Mouse (Mus musculus) embryo, embryonic 9.5 days (tissue): ENCODE measurements at regions not wholly inside any gene's neighbourhood (a gene's known extent, or its start where the extent isn't known, plus 50 kb on each side); places are given as distances from the start of the nearest gene placed in this dataset.

Experiments used
- DNase-seq: peaks from one replicate; pipeline ENCODE4 v3.0.0-alpha.2; 2017; ENCODE audit errors: extremely low spot score

- no peak for DNase-seq
Measured at GRCm38 (mm10) chr13:46222031-46222430, 51.5 kb upstream of the Stmnd1 start.

DNA sequence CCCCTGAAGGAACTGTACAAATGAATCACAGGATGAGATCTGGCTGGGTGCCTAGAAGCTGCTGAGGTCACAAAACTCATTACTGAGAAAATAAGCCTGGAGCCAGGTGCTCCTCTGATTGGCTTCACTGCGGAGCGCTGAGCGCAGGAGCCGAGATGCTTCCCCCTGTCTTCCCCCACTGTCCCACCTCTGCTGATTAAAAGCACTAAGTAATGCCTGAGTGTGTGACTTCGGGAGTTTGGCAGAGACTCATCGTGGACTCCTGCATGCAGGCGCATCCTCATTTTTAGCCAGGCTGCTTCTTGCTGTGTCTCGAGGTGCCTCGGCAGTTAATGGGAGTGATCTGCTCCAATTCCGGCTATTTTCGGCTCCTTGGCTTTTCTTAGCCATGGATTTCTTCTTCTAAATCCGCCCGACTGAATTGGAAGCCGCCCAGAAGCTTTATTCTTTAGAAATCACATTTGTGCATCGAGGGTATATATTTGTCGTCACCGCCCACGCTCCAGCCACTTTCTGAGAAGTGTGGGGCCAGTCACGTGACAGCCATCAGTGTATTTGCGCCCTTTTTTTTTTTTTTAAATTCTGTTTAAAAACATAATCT lies 55.3 kb upstream of the Stmnd1 start:
- DNase-seq: no peak

DNA sequence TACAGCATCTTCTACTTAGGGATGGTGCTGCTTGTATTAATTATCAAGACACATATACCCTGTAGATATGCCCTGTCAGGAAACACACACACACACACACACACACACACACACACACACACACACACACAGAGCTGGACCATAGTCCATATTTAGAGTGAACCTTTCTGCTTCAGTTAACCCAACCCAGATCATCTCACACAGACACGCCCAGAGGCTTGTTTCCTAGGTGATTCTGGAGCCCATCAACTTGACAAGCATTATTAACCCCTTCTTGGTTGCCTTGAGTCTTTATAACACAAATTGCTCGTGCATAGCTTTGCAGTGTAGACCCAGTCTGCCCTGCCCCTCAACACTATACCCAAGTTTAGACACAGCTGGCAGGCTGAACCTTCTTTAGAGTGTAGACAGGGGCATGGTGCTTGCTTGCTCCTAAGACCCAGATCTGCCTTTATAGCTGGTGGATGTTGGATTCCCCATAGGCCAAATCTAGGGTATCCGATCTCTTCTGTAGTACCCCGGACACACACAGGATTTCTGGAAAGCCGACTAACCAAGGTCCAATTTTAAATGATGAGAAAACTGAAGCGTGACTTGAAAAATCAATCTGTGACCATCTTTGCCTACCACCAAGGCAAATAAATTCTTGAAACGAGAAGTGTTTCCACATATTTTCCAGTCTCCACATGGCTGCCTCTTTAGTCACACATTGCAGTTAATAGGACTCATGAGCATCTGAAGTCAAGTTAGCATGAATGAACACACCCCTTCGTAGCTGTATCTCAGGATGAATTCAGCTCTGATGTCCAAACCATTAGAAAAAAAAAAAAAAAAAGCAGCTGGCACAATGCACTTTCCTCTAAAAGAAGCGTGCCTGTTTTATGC lies 56.3 kb upstream of the Stmnd1 start:
- no peak for DNase-seq

DNA sequence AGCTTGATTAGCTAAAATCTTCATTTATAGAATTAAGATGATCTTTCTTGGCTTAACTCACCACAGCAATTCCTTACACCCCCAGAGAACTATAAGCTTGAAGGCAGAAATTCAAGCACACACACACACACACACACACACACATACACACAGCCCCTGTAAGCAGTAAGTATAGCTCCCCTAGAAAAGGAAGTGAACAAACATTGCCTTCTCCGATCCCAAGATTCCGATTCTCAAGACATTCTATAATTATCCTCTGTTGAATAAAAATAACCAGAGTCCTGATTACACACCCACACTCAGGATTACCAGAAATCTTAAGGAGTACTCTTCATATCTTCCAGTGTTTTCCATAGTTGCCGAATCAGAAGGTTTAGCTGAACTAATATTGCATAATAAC lies 70.0 kb upstream of the Stmnd1 start:
- DNase-seq: no peak

DNA sequence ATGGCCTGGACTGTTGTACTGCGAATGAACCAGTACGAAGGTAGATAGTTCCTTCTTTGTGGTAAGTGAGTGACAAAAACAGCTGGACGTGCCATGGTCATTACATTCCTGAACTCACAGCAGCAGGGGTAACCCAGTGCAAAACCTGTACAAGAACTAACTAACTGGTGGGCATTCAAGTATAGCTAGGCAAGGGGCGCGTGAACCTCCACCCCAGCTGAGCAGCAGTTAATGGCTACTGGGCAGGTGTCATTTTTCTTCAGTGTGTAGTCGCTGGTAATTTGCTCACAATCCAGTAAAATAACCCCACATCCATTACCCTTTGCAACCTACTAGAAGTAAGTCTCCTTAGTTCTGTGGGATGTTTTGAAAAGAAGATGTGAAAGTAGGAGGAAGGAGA lies 70.9 kb upstream of the Stmnd1 start:
- no peak for DNase-seq

- no peak for DNase-seq
Measured at GRCm38 (mm10) chr13:46201029-46201599, 72.4 kb upstream of the Stmnd1 start.

- no peak for DNase-seq
Measured at GRCm38 (mm10) chr13:46193131-46193530, 80.4 kb upstream of the Stmnd1 start.

GRCm38 (mm10) chr13:46189726-46190125 lies 83.8 kb upstream of the Stmnd1 start:
- DNase-seq: no peak

DNA sequence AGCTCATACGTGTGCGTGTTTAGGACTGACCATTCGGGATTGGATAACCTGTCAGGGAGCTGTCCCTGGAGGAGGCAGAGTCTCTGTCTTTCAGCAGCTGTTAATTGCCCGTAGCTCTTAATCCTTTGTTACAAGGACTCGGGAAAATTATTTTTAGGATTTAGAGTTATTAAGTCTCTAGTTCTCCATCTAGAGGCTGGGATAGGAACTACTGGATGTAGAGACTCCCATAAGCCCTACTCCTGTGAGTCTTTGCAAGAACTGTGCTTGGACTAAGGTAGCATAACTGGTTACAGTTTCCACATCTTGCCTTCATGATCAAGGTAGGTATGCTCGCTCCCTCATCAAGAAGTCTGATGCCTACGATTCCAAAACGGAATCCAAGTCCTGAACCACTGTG lies 90.7 kb upstream of the Stmnd1 start:
- DNase-seq: no peak

DNA sequence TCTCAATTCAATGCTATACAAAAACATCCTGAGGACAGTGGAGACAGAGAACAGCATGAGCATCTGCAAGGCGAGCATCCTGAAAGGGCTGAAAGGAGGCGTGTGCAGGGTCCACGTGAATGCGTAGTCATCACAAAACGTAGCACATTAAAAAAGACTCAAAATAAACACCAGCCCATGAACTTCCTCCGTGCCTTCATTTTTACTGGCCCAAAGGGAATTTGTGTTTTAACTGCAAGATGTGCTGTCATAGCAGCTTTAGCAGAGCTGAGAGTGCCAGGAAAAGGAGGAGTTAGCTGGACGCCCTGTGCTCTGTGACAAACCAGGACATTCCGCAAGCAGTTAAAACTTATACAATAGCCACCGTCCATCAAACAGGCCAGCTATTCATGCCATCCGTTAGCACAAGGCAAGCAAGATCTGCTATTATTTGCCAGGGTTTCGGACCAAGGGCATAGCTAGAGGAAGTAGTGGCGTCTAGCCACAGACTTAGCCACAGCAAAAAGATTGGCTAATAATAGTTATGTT lies 92.9 kb upstream of the Stmnd1 start:
- DNase-seq: peak; percentile 27

GRCm38 (mm10) chr13:46179916-46180315 lies 93.6 kb upstream of the Stmnd1 start:
- no peak for DNase-seq

- no peak for DNase-seq
Measured at GRCm38 (mm10) chr13:46173103-46173502, 100.4 kb upstream of the Stmnd1 start.

DNA sequence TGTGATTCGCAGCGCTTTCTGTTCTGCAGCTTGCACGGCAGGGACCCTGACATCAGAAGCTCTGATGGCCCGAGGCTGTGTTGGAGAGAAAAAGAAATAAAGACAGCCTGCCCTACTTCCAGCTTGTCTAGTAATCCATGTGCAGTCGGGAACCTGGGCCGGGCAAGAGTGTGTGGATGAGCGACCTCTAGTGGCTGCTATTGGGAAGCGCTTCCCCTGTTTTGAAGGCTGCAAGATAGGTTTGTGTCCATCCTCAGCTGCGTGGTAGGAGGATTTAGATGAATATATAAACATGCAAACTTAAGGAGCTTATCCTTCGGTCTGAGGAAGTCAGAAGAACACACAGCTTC lies 111.5 kb upstream of the Stmnd1 start:
- DNase-seq: peak; percentile 79

- DNase-seq: no peak
Measured at GRCm38 (mm10) chr13:46161261-46162024, 112.1 kb upstream of the Stmnd1 start.

GRCm38 (mm10) chr13:46159354-46159753 lies 114.2 kb upstream of the Stmnd1 start:
- DNase-seq: no peak

DNA sequence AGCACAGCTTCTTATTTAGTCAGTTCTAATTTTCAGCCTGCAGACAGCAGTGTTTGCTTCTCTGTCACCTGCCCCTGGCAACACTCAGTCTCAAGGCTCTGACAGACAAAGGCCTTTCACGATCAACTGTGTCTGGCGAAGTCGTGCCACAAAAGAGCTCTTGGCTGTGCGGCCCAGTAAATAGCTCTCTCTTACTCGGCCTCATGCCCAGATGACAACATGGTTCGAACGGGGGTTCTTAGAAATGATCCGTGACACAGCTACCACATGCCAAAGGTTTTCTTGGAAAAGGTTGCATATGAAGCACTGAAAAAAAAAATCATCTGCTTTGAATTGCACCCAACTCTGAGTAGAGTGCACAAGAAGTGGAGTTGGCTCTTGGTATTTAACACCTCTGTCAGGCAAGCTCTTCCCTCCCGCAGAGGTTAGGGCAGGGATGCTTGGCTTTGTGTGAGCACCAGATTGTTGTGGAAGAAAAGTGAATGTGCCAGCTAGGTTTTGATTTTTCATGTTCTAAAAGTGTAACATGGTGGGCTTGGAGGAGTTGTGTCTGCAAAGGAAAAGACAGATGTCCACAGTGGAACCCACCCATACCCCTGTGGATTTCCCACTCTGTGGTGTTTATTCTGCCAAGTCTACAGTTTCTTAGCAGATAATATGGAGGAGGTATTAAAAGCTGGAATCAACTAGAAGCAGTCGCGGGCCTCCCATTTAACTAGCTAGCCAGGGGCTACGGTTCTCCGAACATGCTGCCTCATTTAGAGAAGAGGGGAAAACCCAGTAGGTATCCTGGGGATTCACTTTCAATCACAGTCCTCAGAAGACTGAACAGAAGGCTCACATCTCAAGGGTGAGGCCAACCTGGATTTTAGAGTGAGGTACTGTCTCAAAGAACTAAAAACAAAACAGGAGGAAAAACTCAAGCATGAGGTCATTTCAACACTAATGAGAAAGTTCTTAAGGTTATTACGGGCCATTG lies 120.0 kb upstream of the Stmnd1 start:
- DNase-seq: no peak

DNA sequence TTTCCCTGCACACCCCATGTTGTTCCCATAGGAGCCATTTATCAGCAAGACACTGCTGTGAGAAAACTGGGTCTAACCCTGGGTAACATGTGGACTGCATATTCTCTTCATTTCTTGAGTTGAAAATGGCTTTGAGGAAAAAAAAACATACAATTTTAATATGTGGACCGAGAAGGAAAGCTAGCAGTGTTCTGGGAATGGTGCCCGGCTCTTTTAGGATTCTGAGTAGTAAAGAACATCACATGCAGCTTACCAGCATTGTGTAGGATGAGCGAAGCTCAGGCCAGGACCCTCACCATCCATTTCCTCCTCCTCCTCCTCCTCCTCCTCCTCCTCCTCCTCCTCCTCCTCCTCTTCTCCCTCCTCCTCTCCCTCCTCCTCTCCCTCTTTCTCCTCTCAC lies 133.5 kb upstream of the Stmnd1 start:
- no peak for DNase-seq

DNA sequence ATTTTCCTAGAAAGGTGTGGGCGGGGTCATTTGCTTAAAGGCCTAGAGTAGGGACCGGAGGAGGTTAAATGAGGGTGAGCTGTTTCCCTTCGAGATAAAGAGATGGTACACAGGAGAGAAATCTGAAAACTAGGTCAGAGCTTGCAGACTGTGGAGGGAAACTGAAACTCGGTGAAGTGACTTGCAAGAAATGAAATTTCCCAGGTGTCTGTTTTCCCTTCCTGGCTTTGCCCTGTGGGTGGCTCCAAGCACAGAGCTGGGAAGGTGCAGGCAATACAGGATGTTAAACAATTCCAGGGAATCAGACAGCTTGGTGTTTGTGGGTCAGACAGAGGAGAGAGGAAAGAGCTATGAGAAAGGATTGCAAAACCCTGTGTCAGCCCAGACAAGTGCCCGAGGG lies 134.3 kb upstream of the Stmnd1 start:
- DNase-seq: no peak

DNA sequence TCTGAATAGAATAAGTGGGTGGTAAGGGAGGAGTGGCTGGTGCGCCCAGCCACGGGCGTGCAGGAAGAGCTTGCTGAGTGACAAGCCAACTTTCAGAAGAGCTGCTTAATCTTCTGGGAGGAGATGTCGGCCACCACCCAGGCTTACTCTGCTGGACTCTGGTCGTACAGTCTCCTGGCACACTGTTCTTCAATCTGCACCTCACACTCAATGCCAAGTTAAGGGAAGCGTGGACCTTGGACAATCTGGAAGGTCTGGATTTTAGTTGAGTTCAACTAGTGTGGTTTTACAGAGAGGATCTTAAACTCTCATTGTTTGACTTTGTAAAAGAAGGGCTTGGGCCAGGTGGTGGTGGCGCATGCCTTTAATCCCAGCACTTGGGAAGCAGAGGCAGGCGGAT lies 138.1 kb upstream of the Stmnd1 start:
- no peak for DNase-seq

- no peak for DNase-seq
Measured at GRCm38 (mm10) chr13:46129236-46129855, 144.2 kb upstream of the Stmnd1 start.

DNA sequence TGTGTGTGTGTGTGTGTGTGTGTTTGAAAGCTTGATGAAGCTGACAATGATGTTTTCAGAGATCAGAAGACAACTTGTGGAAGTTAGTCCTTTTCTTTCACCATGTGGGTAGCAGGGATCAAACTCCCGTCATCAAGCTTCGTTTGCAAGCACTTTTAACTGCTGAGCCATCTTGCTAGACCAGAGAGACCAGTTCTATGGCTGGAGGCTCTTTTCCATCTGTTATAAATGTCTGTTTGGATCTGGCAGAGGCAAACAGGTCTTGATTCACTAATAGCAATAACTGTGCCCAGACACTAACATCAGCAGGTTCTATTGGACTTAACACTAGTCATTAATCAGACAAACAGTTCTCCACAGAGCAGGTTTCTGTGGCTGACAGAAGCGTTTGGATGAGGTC lies 150.1 kb upstream of the Stmnd1 start:
- DNase-seq: no peak
